Mouse (Mus musculus) bone marrow macrophage, adult 2 months (primary cell): Measurements from ENCODE around the gene Rtn4ip1.

ENCODE experiments used
- CTCF ChIP-seq: IDR thresholded peaks from 2 replicates; pipeline ENCODE4 v1.5.1; 2012; ENCODE audit warnings: low read depth, mild to moderate bottlenecking, low read length, moderate library complexity
- POLR2A ChIP-seq: IDR thresholded peaks from 2 replicates; pipeline ENCODE4 v1.6.1; 2012; ENCODE audit warnings: mild to moderate bottlenecking, low read depth, low read length, borderline replicate concordance

- no peak for TF ChIP-seq POLR2A
- no peak for TF ChIP-seq CTCF
Observed at GRCm38 (mm10) chr10:43998023-43998422, 96.4 kb downstream of the Rtn4ip1 start.
